Mouse (Mus musculus): ENCODE measurements around the gene Tm4sf20. TPM values are rescaled to one million over a fixed set of nuclear protein-coding genes. Genes with fewer than 3 reads are reported as not detected.
A peak's percentile ranks its signal among the peaks of the same experiment; 100 is the strongest.

Gene Tm4sf20
- polyA plus RNA-seq, 1 experiment, result not detected

- DNase-seq (ENCODE audit: extremely low spot score in 1 of 2, low spot score in 1 of 2), result no peak
These were observed 15.3 kb upstream of the Tm4sf20 start for GRCm38 (mm10) chr1:82783559-82783958.

- DNase-seq (ENCODE audit: extremely low spot score in 1 of 2, low spot score in 1 of 2), result no peak
These were observed 11.2 kb upstream of the Tm4sf20 start for GRCm38 (mm10) chr1:82779388-82779966.

DNA sequence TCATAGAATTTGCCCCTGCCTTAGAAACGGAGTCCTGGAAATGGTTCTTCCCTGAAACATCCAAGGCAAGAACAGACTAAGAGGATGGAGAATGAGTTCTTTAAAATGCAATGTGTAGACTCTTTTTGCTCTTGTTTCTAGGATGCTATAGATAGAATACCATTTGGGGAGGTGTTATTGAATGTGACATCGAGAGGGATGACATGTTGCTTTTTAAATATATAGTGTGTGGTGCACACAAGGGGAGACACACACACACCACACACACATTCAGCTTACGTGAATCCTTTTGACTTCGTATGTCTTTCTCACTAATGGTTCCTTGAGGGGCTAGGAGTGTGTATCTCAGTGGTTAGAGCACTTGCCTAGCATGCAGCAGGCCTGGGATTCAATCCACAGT is 7.0 kb upstream of the Tm4sf20 start:
- no peak for DNase-seq (ENCODE audit: extremely low spot score in 1 of 2, low spot score in 1 of 2)

GRCm38 (mm10) chr1:82773208-82773607 is 4.9 kb upstream of the Tm4sf20 start:
- DNase-seq (ENCODE audit: extremely low spot score in 1 of 2, low spot score in 1 of 2), result peak in 1 of 2 experiments; percentile 19

GRCm38 (mm10) chr1:82772428-82772827 is 4.2 kb upstream of the Tm4sf20 start:
- DNase-seq (ENCODE audit: extremely low spot score in 1 of 2, low spot score in 1 of 2), result no peak

- no peak for DNase-seq (ENCODE audit: extremely low spot score in 1 of 2, low spot score in 1 of 2)
These were observed 2.8 kb upstream of the Tm4sf20 start, which contains the start of gene Gm47791 for GRCm38 (mm10) chr1:82771022-82771586. Gene Gm47791, minus strand, starts transcription at chr1:82771243.

DNA sequence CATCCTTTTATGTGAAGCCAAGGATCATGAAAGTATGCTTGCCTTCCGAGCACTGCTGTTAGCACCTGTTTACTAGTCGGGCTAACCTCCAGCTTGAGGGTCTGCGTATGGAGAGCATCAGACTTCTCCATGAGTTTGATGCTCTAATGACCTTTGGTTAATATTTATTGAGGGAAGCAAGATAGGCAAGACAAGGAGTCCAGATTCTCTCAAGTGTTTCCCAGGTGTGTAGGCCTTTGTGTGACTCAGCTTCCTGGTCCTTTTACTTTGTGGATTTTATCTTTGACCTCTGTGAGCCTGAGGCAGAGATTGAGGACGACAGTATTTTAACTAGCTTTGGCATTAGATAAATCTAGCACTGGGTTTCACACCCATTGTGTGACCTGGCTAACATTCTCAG is 1.6 kb downstream of the Tm4sf20 start:
- no peak for DNase-seq (ENCODE audit: extremely low spot score in 1 of 2, low spot score in 1 of 2)

DNA sequence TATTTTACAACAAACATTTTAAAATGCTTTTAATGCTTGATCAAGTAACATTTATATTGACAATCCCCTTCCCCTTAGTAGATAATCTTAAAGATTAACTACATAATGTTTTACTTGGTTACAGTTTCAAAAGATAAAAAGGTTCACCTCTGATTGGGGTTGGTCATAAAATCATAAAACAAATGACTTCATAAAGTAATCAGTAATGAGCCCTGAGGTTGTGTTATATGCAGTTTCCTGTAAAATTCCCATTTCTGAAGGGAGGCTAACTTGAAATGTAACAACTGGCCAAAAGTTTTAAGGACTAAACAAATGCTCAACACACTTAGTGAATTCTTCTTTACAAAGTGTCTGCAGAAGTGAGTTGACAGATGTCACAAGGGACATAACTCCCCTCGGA is 2.0 kb downstream of the Tm4sf20 start:
- DNase-seq (ENCODE audit: extremely low spot score in 1 of 2, low spot score in 1 of 2), result no peak

DNA sequence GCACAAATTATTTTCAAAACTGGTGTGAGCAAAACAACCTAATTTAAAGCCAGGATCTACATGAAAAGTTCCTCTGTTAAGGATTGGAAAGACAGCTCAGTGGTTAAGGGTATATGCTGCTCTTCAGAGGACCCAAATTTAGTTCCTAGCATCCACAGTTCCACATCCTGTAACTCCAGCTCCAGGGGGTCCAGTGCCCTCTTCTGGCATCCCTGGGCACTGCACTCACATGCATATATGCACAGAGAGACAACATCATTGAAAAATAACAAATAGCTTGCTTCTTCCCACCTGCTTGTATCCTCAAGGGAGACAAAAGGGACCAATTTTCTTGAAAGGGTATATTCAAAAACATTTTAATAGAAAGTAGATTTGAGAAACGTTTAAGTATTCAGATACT is 6.0 kb downstream of the Tm4sf20 start:
- DNase-seq (ENCODE audit: extremely low spot score in 1 of 2, low spot score in 1 of 2), result no peak

DNA sequence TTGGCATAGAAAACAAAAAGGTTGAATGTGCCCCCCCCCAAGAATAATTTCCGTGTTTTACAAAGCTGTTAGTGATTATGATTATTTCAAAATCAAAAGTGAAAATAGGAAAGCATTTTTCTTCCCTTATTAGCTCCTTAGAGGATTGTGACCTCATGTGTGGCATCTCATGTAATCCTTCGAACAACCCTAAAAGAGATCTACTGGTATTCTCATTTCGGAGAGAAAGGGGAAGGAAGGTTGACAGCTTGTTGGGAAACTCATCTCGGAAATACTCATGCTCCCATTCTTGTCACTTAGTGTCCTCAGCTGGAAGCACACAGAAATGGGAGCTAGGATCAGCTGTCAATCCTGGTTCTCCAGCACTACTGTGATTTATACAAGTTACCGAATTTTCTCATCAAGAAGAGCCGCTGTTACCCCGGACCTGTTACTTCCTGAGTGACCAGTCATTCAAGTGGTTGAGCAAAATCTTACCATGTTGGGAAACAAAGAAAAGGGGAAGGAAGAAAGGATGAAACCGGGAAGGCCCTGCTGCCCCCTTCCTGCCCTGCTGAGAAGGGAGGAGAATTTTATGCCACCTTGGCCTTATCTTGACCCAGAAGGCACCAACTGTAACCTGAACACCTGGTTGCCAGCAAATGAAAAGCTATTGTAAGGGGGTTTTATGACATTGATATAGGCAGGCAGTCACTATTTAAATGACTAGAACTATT is 6.6 kb downstream of the Tm4sf20 start:
- DNase-seq (ENCODE audit: extremely low spot score in 1 of 2, low spot score in 1 of 2), result no peak

GRCm38 (mm10) chr1:82759520-82759919 is 8.7 kb downstream of the Tm4sf20 start:
- DNase-seq (ENCODE audit: extremely low spot score in 1 of 2, low spot score in 1 of 2), result no peak

DNA sequence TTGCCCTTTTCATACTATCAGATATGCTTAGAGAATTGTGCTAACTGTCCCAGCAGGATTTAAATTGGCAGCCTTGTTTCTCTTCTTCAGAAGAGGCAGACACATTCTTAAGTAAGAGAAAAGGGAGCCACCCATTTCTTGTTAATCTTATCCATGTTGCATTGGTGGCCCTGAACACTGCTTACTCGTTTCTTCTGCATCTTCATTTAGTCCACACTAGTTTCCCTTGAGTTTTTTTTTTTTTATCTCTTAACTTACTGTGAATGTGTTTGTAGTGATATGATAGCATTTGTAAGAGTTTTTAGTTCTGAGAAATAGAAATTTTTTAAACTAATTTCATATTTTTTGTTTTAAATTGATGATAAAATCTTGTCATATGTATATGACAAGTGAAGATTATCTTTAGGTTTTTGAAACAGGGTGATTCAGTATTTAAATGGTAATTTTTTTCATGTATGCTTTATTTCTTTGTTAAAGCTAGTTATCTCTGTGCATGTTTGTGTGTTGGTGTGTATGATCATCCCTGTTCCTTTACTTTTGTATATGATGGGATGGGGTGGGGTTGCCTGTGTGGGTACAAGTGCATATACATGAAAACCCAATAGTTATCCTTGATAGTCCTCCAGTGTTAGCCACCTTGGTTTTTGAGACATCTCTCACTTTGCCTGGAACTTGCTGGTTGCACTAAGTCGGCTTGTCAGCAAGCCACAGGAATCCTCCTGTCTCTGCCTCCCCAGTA is 20.4 kb downstream of the Tm4sf20 start:
- DNase-seq (ENCODE audit: extremely low spot score in 1 of 2, low spot score in 1 of 2), result no peak

DNA sequence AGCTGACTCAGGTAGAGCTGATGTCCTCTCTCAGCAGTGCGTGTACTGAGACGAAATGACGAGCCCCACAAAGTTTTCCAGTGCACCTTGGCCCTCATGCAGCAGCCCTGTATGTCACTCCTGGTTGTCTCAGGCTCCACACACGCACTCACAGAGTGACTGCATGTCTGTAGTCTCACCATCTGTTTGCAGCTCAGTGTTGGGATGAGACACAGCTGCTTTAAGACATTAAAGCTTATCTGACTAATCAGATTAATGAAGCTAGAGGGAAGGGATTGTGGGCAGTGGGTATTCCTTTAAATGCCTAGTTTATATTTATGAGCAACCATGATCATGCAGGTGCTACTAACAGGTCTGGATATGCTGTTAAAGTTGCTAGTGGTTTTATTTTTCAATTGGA is 21.9 kb downstream of the Tm4sf20 start:
- no peak for DNase-seq (ENCODE audit: extremely low spot score in 1 of 2, low spot score in 1 of 2)

GRCm38 (mm10) chr1:82743962-82744361 is 24.3 kb downstream of the Tm4sf20 start:
- no peak for DNase-seq (ENCODE audit: extremely low spot score in 1 of 2, low spot score in 1 of 2)

DNA sequence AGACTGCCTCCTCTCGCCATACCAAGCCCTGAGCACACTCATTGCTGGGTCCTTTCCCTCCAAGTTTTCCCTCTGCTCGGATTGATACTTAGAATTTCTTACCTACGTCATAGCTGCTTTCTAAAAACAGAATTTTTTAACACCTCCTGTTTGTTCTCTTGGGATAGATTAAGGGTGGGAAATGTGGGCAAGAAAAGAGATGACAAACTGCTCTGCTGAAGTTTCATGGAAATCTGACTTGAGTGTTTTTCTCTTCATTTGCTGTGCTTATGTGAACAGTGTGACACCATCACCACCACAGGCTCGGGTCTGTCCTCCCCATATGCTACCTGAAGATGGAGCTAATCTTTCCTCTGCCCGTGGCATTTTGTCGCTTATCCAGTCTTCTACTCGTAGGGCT is 26.7 kb downstream of the Tm4sf20 start:
- DNase-seq (ENCODE audit: extremely low spot score in 1 of 2, low spot score in 1 of 2), result peak in 1 of 2 experiments; percentile 39

- DNase-seq (ENCODE audit: extremely low spot score in 1 of 2, low spot score in 1 of 2), result no peak
These were observed 30.2 kb downstream of the Tm4sf20 start for GRCm38 (mm10) chr1:82738066-82738465.

DNA sequence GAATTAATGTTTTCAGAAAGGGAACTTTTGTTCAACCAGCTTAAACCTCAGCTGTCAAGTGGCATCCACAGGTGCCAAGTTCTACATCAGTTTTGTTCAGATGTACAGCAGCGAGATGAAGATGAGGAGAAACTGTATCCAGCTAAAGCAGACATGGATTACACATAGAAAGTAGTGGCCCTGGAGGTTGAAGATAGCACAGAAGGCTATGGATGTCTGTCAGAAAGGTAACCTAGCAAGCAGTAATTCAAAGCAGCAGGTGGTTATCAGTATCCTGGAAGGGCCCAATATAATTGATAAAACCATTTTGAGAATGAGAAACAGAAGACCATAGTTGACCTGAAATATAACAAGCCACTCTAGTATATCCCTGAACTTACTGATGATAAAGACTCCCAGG is 34.9 kb downstream of the Tm4sf20 start:
- DNase-seq (ENCODE audit: extremely low spot score in 1 of 2, low spot score in 1 of 2), result no peak

DNA sequence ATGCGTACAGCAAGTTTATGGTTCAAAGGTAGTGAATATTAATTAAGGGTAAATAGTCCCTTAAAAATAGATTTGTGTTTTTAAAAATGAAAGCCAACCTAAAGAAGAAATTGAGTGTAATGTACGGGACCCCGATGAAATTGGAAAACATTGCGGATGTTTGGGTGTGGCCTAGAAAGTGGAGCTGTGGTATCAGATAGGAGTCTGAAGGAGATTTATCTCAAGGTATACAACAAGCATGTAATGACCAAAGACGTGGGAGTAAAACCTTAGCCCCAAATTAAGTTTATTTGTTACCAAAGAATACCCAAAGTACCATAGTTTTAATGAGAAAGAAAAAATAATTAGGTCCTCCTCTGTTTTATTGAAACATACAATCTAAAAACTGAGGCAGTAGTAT is 41.8 kb downstream of the Tm4sf20 start:
- DNase-seq (ENCODE audit: extremely low spot score in 1 of 2, low spot score in 1 of 2), result no peak

GRCm38 (mm10) chr1:82725875-82726185 is 42.4 kb downstream of the Tm4sf20 start:
- DNase-seq (ENCODE audit: extremely low spot score in 1 of 2, low spot score in 1 of 2), result no peak

DNA sequence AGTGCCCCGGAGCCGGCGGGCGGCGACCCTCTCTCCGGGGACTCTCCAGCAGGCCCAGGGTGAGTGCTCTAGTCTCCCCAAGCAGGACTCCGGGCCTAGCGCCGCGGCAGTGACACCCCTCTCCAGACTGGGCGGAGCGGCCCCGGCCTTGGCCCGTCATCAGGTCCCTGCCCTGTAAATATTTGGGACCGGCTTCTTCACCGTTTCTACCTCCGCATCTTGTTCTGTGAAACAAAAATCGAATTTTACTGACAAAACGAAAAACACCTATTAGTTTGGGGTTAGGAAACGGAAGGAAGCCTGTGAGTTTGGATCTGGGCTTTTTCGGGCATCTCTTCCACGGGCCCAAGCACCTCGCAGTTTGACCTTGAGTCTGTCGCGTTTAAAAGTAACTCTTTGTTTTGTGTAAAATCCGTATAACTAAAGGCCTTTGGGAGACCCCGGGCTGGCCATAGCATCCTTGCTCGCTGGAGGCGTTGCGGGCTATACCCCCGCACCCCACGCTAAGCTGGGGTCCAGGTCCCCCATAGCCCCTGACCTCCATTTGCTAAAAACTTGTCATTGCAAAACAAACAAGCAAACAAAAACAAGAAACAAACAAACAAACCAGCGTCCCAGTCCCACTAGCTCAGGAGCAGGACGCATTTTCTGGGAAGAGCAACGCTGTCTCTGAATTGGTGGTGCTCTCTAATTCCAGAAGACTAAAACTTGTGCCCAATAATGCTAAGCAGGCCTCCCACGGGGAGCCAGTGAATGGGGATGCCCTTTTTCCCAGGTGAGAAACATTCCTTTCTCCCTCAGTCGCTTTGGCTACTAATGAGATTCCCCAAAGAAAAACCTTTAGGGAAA is 43.0 kb downstream of the Tm4sf20 start:
- no peak for DNase-seq (ENCODE audit: extremely low spot score in 1 of 2, low spot score in 1 of 2)
